Mouse (Mus musculus): ENCODE results near the gene Prrg4. TPM values are rescaled to one million over a fixed set of nuclear protein-coding genes. Genes with fewer than 3 reads are reported as not detected.
"Not testable (repeated sequence)": the region's sequence is repeated elsewhere in the genome, so short reads cannot be mapped to it uniquely, and the experiment has no call there.

Prrg4 gene
- total RNA-seq, 1 experiment from 2014 or later, result 6.4 TPM

DNA sequence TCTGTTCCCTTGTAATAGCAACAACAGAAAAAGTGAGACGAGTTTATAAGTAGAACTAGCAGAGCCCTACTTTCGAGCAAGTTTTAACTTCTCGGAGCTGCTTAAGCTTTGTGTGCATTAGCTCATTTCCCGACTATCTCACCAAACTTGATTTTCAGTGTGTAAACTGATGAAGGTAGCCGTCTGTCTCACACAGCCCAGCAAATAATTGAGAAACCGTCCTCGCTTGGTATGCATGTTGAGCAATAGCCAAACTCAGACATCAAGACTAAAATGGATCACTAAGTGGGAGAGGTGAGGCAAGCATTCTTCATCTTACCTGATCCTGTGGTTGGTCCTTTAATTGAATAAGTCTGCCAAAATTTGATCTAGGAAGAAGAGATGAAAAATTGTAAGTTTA, 7.9 kb downstream of the Prrg4 start:
- no peak for DNase-seq

GRCm38 (mm10) chr2:104840974-104841373, 8.7 kb downstream of the Prrg4 start:
- DNase-seq, result no peak

DNA sequence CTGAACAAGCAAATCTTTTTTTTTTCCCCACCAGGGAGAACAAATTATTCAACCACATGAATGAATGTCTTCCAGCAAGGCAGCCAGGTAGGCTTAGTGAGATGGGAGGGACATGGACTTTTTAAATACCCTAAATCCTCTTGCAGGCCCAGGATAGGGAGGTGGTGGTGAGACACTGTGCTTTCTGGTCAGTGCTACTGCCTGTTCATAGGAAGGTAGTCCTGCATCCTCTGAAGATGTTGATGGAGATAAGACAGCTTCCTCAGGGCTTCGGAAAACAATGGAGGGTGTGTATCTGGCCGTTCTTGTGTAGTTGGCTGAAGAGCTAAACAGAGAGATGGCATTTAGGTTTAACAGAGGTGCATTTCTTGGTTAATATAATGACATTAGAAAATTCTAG, 17.2 kb downstream of the Prrg4 start:
- no peak for DNase-seq

- DNase-seq, result no peak
Measured at GRCm38 (mm10) chr2:104826191-104826590, 23.5 kb downstream of the Prrg4 start.

GRCm38 (mm10) chr2:104818763-104819162, 30.9 kb downstream of the Prrg4 start:
- DNase-seq, result not testable (repeated sequence)

- no peak for DNase-seq
Measured at GRCm38 (mm10) chr2:104817555-104818330, 31.9 kb downstream of the Prrg4 start.

DNA sequence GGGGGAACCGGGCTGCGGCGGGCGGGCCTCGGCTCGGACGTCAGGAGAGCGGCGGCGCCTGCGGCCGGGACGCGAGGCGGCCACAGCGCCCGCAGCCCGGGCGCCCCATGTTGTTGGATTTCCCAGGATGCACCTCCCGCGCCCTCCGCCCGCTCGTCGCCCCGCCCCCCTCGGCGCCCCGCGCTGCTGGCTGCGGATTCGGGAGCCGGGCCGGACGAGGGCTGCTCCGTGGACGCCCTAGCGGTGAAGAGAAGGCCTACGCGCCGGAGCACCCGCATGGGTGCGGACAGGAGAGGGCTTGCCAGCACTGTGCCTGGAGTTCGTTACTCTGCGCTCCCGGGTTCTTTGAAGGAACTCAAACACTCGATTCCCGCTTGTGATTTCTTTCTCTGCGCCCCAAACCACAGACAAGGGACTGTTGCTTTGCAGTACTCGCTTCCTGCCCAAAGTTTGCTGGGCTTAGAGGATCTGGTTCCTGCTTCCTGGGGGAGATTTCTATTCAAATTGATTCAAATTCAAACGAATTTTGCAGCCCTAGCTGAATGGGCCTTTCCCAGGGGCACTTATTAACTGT, 32.7 kb downstream of the Prrg4 start:
- DNase-seq, result peak; percentile 96

DNA sequence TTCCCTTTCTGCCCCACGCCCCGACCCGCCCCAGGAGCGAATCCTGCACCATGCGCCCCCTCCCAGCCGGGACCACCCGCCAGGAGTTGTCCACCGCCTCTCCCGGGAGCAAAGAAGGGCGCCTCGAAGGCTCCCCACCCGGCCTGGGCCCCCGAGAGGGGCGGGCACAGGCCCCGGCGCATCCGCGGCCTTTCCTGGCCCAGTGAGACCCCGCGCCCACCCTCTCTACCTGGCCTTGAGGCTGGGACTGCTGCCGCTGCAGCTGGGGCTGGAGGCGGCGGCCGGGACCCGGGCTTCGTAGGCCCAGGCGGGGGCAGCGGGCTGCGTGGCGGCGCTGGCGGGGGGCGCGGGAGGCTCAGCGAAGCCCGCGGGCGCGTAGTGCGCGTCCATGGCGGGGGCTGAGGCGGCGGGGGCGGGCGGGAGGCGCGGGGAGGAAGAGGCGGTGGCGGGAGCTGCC, 33.3 kb downstream of the Prrg4 start, which contains the start of gene Qser1:
Gene Qser1 (minus strand): TSS at position 390 of the 457 bp plus-strand sequence.
- no peak for DNase-seq

GRCm38 (mm10) chr2:104815561-104816370, 33.9 kb downstream of the Prrg4 start:
- peak; percentile 56 for DNase-seq

GRCm38 (mm10) chr2:104814181-104814951, 35.3 kb downstream of the Prrg4 start:
- no peak for DNase-seq

GRCm38 (mm10) chr2:104805435-104805834, 44.2 kb downstream of the Prrg4 start:
- DNase-seq, result no peak

Other genes with a start within 250 kb of the Prrg4 start
- gene Tcp11l1, start 137.7 kb downstream of the Prrg4 start, total RNA-seq (2021), result 9.0 and 10.6 TPM in 2 replicates
- not detected in 2 replicates for gene Pin1rt1, start 133.5 kb downstream of the Prrg4 start, total RNA-seq (2021)
- gene Depdc7, start 107.0 kb downstream of the Prrg4 start, total RNA-seq (2021), result 1.8 and 5.2 TPM in 2 replicates
- gene Qser1, start 33.1 kb downstream of the Prrg4 start, total RNA-seq (2021), result 23.9 and 24.2 TPM in 2 replicates
- 4.4 and 4.7 TPM in 2 replicates for gene Ccdc73, start 17.9 kb upstream of the Prrg4 start, total RNA-seq (2021)
- gene Eif3m, start 167.2 kb upstream of the Prrg4 start, total RNA-seq (2021), result 149 and 161 TPM in 2 replicates
- not detected in 2 replicates for gene Gm11060, start 242.1 kb upstream of the Prrg4 start, total RNA-seq (2021)